Mouse (Mus musculus) kidney, embryonic 16.5 days (tissue): Measurements from ENCODE around the gene St6gal2. TPM values are rescaled to one million over a fixed set of nuclear protein-coding genes. Genes with fewer than 3 reads are reported as not detected.

Experiments used
- ATAC-seq: fragments of 200-750 bp; cut with Nextera tagmentation; 2 replicates; pipeline ENCODE4 v1.8.0; 2017; ENCODE audit warnings: moderate TSS enrichment; ENCODE audit not compliant: low FRiP score, low TSS enrichment
- H3K27ac ChIP-seq: fragments of 300-500 bp; sonication (generic); 2 replicates; pipeline ENCODE4 v1.5.1; 2014; ENCODE audit warnings: low read length
- H3K27me3 ChIP-seq: fragments of 300-500 bp; sonication (generic); 2 replicates; pipeline ENCODE4 v1.6.1; 2014; ENCODE audit warnings: low read length, control low read depth, mixed read lengths; ENCODE audit not compliant: insufficient read depth
- H3K36me3 ChIP-seq: fragments of 300-500 bp; sonication (generic); 2 replicates; pipeline ENCODE4 v1.6.1; 2014; ENCODE audit warnings: low read length, control low read depth, mixed read lengths; ENCODE audit not compliant: insufficient read depth
- H3K4me1 ChIP-seq: fragments of 300-500 bp; sonication (generic); 2 replicates; pipeline ENCODE4 v1.6.1; 2014; ENCODE audit warnings: low read length, control low read depth, mixed read lengths; ENCODE audit not compliant: insufficient read depth
- H3K4me2 ChIP-seq: fragments of 300-500 bp; sonication (generic); replicated peaks from 2 replicates; pipeline ENCODE4 v1.6.1; 2014; ENCODE audit warnings: low read depth, low read length
- H3K4me3 ChIP-seq: fragments of 300-500 bp; sonication (generic); 2 replicates; pipeline ENCODE4 v1.5.1; 2014; ENCODE audit warnings: mild to moderate bottlenecking, low read length
- H3K9ac ChIP-seq: fragments of 300-500 bp; sonication (generic); replicated peaks from 2 replicates; pipeline ENCODE4 v1.6.1; 2014; ENCODE audit warnings: low read length
- H3K9me3 ChIP-seq: fragments of 300-500 bp; sonication (generic); 2 replicates; pipeline ENCODE4 v1.6.1; 2016; ENCODE audit warnings: low read length, control low read depth
- WGBS: fragments of 180-500 bp; shearing (Covaris S2); extraction: QIAGEN DNeasy Blood & Tissue Kit; methylation state at CpG from one replicate; pipeline ENCODE4 v1.1.7; 2014; 5-methylcytosine and 5-hydroxymethylcytosine counted together
- polyA plus RNA-seq: library from polyadenylated mRNA; unstranded; fragments of >200 nt; fragmentation: Nextera tagmentation; extraction: Ambion mirVana; gene quantifications from 2 replicates; pipeline ENCODE4 v1.2.1, GENCODE M21; 2015

St6gal2 gene
- 0.60 and 0.69 TPM in 2 replicates for polyA plus RNA-seq

DNA sequence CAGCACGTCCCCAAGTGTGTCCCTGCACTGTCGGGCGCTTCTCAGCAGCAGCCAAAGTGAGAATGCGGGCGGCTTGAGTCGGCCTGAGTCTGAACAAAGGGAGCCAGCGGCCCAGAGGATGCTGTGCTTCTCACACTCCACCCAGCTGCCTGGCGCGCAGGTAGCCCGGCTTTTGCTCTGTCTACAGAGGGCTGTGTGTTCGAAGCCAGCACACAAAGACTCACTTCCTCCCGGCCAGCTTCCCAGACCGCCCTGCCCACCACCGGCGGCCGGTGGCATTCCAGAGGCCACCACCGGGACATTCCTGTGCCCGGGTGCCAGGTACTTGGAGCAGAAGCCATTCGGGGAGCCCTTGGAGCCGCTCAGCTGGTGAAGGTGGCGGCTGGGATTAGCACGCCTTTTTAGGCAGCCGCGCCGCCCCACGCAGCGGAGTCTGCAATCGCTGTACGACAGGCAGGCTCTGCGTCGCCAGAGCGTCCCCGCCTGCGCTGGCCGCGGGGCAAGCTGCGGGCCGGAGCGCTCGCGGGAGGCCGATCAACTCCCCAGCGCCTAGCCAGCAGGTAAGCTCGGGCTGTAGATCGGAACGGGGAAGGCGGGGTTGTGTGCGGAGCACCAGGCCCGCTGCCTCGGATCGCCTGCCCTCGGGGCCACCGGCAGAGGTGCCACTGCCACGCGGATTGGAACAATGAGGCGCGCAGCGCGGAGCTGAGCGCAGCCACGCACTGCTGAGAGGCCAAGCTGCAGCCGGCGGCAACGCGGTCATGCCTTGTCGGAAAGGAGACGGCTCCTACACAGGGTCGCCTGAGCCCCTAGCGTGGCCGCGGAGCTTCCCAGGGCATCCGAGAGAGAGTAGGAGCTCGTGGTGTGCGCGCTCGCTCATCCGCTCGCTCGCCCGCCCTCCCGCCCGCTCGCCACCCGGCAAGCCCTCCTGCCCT is at the start of gene St6gal2:
Gene St6gal2, plus strand, starts transcription at position 133 of the 935 bp plus-strand sequence.
- WGBS: under 1% methylated on average over 81 of the region's 84 CpGs
- Histone ChIP-seq H3K9ac (peak within 1 kb of the TSS; percentile 67), H3K27ac (no peak within 1 kb of the TSS), H3K4me3 (peak within 1 kb of the TSS; percentile 57), H3K27me3 (peaks cover 40% of the 10 kb centered on the region), H3K4me1 (no peaks in the 10 kb centered on the region), H3K36me3 (no peaks in the 10 kb centered on the region), H3K4me2 (peak within 1 kb of the TSS; percentile 93), H3K9me3 (no peaks in the 10 kb centered on the region)
- ATAC-seq: peak; percentile 92

DNA sequence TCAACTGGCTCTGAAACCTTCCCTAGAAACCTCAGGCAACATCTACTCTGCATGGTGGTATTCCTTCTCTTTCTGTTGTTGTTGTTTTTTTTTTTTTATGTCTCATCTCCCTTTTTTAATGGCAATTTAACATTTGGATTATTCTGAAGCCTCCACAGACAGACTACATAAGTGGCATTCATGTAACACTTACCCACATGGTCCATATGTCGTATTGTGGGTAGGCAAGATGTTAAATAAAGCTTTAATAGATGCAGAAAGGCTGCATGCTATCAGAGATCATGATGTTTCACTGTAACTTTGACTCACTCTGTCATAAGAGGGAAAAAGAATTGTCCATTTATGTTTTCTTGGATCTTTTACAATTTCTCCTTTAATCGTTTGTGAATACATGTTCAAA is 39.1 kb upstream of the St6gal2 start:
- H3K4me1 ChIP-seq: no peaks in the 10 kb centered on the region
- WGBS: 85% methylated on average over 2 of the region's 2 CpGs
- H3K9ac ChIP-seq: no peak overlapping the region

DNA sequence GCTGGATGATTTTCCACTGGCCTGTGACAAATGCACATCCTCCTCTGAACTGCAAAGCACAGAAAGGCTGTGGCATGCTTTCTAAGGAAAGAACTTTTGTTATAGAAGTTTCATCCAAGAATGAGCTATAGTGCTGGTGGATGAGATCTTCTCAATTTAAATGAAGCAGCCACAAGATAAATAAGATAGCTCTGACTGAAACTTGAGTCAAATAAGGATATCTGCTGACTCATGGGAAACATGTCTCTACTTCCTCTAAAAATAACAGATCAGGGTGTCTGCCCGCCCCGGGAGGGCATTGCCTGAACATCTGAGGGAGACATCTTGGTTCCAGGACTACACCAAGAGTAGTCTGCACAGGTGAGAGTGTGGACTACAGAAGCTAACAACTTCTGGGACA is 28.7 kb upstream of the St6gal2 start:
- H3K27ac ChIP-seq: no peak overlapping the region
- no peaks in the 10 kb centered on the region for H3K36me3 ChIP-seq
- WGBS: 79% methylated on average over 2 of the region's 2 CpGs

More for the DNA sequence above, 39.1 kb upstream of the St6gal2 start:
- no peaks in the 10 kb centered on the region for H3K36me3 ChIP-seq
- no peaks in the 10 kb centered on the region for H3K27me3 ChIP-seq
- no peak overlapping the region for H3K4me3 ChIP-seq
- no peak for ATAC-seq
- H3K4me2 ChIP-seq: no peak overlapping the region
- no peak overlapping the region for H3K27ac ChIP-seq
- no peaks in the 10 kb centered on the region for H3K9me3 ChIP-seq

DNA sequence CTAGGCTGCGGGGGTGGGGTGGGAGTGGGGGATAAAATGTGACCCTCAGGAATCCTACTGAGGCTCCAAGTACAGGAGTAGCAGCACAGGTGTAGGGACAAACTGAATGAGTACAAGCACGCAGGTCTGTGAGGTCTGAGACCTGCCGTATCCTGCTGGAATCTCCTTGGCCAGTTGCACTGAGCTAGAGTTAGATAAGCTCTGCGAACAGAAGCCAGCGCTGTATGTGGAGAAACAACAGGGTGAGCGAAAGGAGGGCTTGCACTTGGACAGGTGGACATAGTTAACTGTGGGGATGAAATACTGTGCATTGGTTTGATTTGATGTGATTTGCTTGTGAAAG is 974 bp downstream of the St6gal2 start:
- Histone ChIP-seq H3K9ac (peak overlapping the region; percentile 67), H3K4me1 (no peaks in the 10 kb centered on the region), H3K4me3 (peak overlapping the region; percentile 57), H3K9me3 (no peaks in the 10 kb centered on the region), H3K27me3 (peaks cover 40% of the 10 kb centered on the region), H3K27ac (no peak overlapping the region), H3K36me3 (no peaks in the 10 kb centered on the region), H3K4me2 (peak overlapping the region; percentile 93)
- 2% methylated on average over 6 of the region's 6 CpGs for WGBS
- ATAC-seq: peak; percentile 71

More for the DNA sequence above, 28.7 kb upstream of the St6gal2 start:
- no peaks in the 10 kb centered on the region for H3K4me1 ChIP-seq
- no peak overlapping the region for H3K9ac ChIP-seq
- no peak overlapping the region for H3K4me3 ChIP-seq
- H3K9me3 ChIP-seq: no peaks in the 10 kb centered on the region
- H3K4me2 ChIP-seq: no peak overlapping the region
- no peaks in the 10 kb centered on the region for H3K27me3 ChIP-seq
- ATAC-seq: no peak

DNA sequence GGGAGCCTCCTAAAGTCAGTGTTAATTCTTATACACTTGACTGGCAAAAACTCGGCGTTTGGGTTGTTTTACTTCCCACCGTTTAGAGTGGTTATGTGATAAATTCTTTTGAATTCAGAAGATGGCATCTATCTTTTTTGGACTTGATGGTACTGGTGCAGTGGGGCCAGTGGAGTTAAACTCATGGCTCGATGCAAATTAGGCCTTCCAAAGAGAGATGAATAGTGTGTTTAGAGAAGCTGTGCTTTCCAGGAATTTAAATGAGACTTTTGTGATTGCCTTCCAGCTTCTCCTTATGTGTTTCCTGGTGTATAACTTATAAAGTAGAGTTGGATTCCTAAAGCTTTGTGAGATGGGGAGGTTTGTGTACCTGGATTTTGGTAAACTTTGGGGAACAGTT is 1.5 kb downstream of the St6gal2 start:
- Histone ChIP-seq H3K4me1 (no peaks in the 10 kb centered on the region), H3K27me3 (peaks cover 40% of the 10 kb centered on the region), H3K9me3 (no peaks in the 10 kb centered on the region), H3K4me2 (0 out of 2 replicates have a peak overlapping the region, but pooled peaks have one; percentile 93), H3K4me3 (no peak overlapping the region), H3K36me3 (no peaks in the 10 kb centered on the region), H3K9ac (no peak overlapping the region), H3K27ac (no peak overlapping the region)
- no peak for ATAC-seq
- WGBS: 31% methylated on average over 4 of the region's 4 CpGs

DNA sequence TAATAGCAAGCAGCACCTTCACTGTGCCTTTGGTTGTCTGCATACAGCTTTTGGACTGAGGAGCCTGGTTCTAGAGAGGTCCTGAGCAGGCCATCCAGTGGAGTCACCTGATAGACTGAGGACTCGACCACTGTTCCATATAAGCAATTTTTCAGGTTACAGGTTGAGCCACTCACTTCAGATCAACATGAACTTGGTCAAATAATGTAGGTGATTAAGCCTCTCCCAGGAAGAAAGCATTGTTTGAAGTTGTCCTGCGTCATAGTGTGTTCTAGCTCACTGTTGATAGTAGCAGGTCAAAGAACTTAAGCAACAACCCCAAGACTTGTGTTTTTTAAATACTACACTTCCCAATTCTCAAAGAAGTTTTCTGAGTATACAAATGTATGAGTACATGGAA is 5.8 kb downstream of the St6gal2 start:
- no peak overlapping the region for H3K27ac ChIP-seq
- WGBS: 66% methylated on average over 2 of the region's 2 CpGs

DNA sequence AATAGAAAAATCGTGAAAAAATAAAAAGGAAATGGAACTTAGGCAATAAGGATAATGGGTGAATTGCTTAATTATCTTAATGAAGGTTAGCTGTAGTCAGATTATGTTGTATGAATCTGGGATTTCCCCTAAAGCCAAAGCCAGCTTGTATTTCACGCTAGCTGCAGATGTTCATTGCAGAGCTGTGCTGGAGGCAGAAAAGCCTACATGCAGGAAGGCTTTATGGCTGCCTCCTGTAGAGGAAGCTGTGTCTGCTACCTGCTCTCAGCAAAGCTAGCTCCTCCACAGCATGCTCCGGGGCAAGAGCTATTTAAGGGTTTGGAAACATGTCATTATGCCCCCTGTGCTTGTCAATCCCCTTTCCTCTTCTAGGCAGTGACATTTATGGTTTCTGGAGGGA is 9.3 kb downstream of the St6gal2 start:
- Histone ChIP-seq H3K9ac (no peak overlapping the region), H3K27me3 (no peaks in the 10 kb centered on the region), H3K4me2 (no peak overlapping the region), H3K4me3 (no peak overlapping the region), H3K36me3 (no peaks in the 10 kb centered on the region), H3K4me1 (no peaks in the 10 kb centered on the region), H3K9me3 (no peaks in the 10 kb centered on the region), H3K27ac (no peak overlapping the region)
- 45% methylated on average over 3 of the region's 3 CpGs for WGBS
- no peak for ATAC-seq

More for the DNA sequence above, 5.8 kb downstream of the St6gal2 start:
- no peak overlapping the region for H3K4me3 ChIP-seq
- H3K27me3 ChIP-seq: peaks cover 21% of the 10 kb centered on the region
- no peak for ATAC-seq
- no peak overlapping the region for H3K4me2 ChIP-seq
- H3K4me1 ChIP-seq: no peaks in the 10 kb centered on the region
- H3K9me3 ChIP-seq: no peaks in the 10 kb centered on the region
- no peak overlapping the region for H3K9ac ChIP-seq
- no peaks in the 10 kb centered on the region for H3K36me3 ChIP-seq

DNA sequence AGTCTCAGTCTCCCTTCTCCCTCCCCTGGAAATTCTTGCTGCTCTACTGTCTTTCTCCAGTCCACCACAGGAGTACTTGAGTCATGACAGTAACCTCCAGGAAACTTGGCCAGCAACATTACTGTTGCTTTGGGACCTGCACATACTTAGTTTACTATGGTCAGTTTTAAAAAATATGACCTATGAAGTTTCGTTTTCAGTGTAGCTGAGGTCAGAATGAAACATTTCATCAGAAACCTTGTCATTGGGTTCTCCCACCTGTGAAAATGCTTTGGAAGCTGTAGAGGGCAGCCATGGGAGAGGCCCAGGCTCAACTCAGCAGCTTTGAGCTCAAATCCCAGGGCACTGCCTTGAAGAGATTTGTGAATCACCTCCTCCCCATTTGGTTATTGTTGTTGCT is 15.0 kb downstream of the St6gal2 start:
- Histone ChIP-seq H3K27ac (no peak overlapping the region), H3K9me3 (no peaks in the 10 kb centered on the region), H3K4me1 (no peaks in the 10 kb centered on the region), H3K36me3 (no peaks in the 10 kb centered on the region), H3K4me3 (no peak overlapping the region), H3K27me3 (no peaks in the 10 kb centered on the region), H3K9ac (no peak overlapping the region), H3K4me2 (no peak overlapping the region)
- ATAC-seq: no peak
- 61% methylated on average over 1 of the region's 1 CpGs for WGBS

DNA sequence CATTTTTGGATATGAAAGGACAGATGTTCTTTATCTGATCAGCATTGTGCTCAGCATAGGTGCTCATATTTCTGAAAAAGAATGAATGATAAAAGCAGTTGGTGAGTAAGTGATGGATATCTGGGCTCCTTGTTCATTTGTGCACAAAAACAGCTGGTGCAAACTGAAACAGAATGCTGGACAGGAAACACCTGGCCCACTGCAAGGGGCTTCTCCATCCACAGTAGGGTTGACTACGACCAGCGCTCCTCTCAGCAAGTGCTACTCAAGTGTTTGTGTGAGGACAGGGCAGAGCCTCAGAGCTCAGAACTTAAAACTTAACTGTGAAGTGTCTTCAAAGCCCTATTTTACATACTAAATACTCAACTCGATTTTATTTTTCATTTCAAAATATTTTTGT is 22.4 kb downstream of the St6gal2 start:
- H3K9me3 ChIP-seq: no peaks in the 10 kb centered on the region
- H3K9ac ChIP-seq: no peak overlapping the region
- WGBS: 72% methylated on average over 3 of the region's 3 CpGs
- no peaks in the 10 kb centered on the region for H3K36me3 ChIP-seq
- no peak overlapping the region for H3K27ac ChIP-seq
- H3K4me2 ChIP-seq: no peak overlapping the region
- no peaks in the 10 kb centered on the region for H3K4me1 ChIP-seq
- ATAC-seq: no peak
- H3K4me3 ChIP-seq: no peak overlapping the region
- no peaks in the 10 kb centered on the region for H3K27me3 ChIP-seq

DNA sequence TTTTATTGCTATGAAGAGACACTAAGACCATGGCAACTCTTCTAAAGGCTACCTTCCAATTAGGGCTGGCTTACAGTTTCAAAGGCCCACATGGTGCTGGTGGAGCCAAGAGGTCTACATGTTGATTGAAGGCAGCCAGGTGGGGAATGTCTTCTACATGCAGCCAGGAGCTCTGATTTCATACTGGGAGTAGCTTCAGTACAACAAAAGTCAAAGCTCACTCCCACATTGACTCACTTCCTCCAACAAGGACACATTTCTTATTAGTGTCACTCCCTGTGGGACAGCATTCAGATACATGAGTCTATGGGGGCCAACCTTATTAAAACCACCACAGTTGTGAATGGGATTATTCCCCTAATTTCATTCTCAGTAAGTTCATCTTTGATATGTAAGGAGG is 23.8 kb downstream of the St6gal2 start:
- H3K27ac ChIP-seq: no peak overlapping the region
- ATAC-seq: no peak
- no peaks in the 10 kb centered on the region for H3K9me3 ChIP-seq
- no peaks in the 10 kb centered on the region for H3K4me1 ChIP-seq
- H3K4me3 ChIP-seq: no peak overlapping the region
- no peak overlapping the region for H3K9ac ChIP-seq
- H3K36me3 ChIP-seq: no peaks in the 10 kb centered on the region
- H3K4me2 ChIP-seq: no peak overlapping the region
- no peaks in the 10 kb centered on the region for H3K27me3 ChIP-seq
